In genomic region chr8:4413206-4413605, GRCm38 (mm10) we compare ENCODE assay signal across 8 mouse cellular contexts.
A peak's percentile ranks its signal among the peaks of the same experiment; 100 is the strongest.
DNase-seq lines count a peak whose midpoint lies in the region; ATAC-seq and TF ChIP-seq lines count a peak whose summit lies in the region.
"Had no signal": no experiment of that assay in that cellular context is flagged by ENCODE, and none has a peak within 500 bp of the region (broad histone marks: within the 10 kb centered on the region; RNA-seq: fewer than 3 reads in every experiment).

No protein-coding gene starts in this region.

- DNase-seq in urinary bladder, postnatal 14 days (ENCODE audit: low spot score), result peak; percentile 9
- DNase-seq in urinary bladder, postnatal 36 days (ENCODE audit: low spot score in 2 of 2), result no peak
- DNase-seq in retina, postnatal 1 day, result peak; percentile 65

- peak; percentile 36; the same call in 1 of the 2 replicates for ATAC-seq in intestine, postnatal 0 days
- ATAC-seq in limb, embryonic 13.5 days (ENCODE audit: low FRiP score, low read depth), result 0 out of 2 replicates have a peak, but pooled peaks have one; percentile 21

- H3K4me2 ChIP-seq in intestine, postnatal 0 days (replicated peaks; ENCODE audit: low read depth), result no peak overlapping the region
- no peak overlapping the region for H3K4me2 ChIP-seq in limb, embryonic 13.5 days (replicated peaks)
- H3K4me2 ChIP-seq: stomach, embryonic 15.5 days had no signal

- H3K36me3 ChIP-seq in intestine, postnatal 0 days (ENCODE audit: control insufficient read depth, insufficient read depth), result no peaks in the 10 kb centered on the region
- no peaks in the 10 kb centered on the region for H3K36me3 ChIP-seq in limb, embryonic 13.5 days
- H3K36me3 ChIP-seq: stomach, embryonic 15.5 days had no signal

- no peak for TF ChIP-seq POLR2A in bone marrow macrophage, adult 2 months (IDR thresholded peaks at IDR 0.05; ENCODE audit: borderline replicate concordance, low read depth, low read length)
- TF ChIP-seq POLR2A in embryonic fibroblast, embryonic 13.5 days (IDR thresholded peaks at IDR 0.05; ENCODE audit: low read depth, low read length), result no peak

- peak; percentile 57; the same call in 1 of the 2 replicates for TF ChIP-seq CTCF in bone marrow macrophage, adult 2 months (IDR thresholded peaks at IDR 0.05; ENCODE audit: low read depth, low read length)
- 0 out of 2 replicates have a peak, but pooled peaks have one; percentile 2 for TF ChIP-seq CTCF in embryonic fibroblast, embryonic 13.5 days (IDR thresholded peaks at IDR 0.05; ENCODE audit: borderline replicate concordance, insufficient read depth, low read length)
- TF ChIP-seq CTCF in intestine, postnatal 0 days (IDR thresholded peaks at IDR 0.05; ENCODE audit: low read depth), result peak; percentile 87

- no peak overlapping the region for H3K27ac ChIP-seq in bone marrow macrophage, adult 2 months (ENCODE audit: insufficient read depth, low read depth, low read length)
- no peak overlapping the region for H3K27ac ChIP-seq in embryonic fibroblast, embryonic 13.5 days (ENCODE audit: insufficient read depth, low read length)
- H3K27ac ChIP-seq in intestine, postnatal 0 days (ENCODE audit: low read depth, low read length), result no peak overlapping the region; the same call in 1 of the 2 replicates
- H3K27ac ChIP-seq in limb, embryonic 13.5 days, result no peak overlapping the region
- H3K27ac ChIP-seq: stomach, embryonic 15.5 days had no signal

- H3K4me3 ChIP-seq in bone marrow macrophage, adult 2 months (ENCODE audit: insufficient read depth, low read length), result no peak overlapping the region
- no peak overlapping the region for H3K4me3 ChIP-seq in embryonic fibroblast, embryonic 13.5 days (ENCODE audit: insufficient read depth, low read length)
- H3K4me3 ChIP-seq in intestine, postnatal 0 days (ENCODE audit: low read depth, low read length), result no peak overlapping the region
- H3K4me3 ChIP-seq in limb, embryonic 13.5 days, result no peak overlapping the region
- H3K4me3 ChIP-seq: stomach, embryonic 15.5 days had no signal

- 64% methylated on average over 6 of the region's 6 CpGs for WGBS in intestine, postnatal 0 days
- 56% methylated on average over 6 of the region's 6 CpGs for WGBS in limb, embryonic 13.5 days

- no peaks in the 10 kb centered on the region for H3K9me3 ChIP-seq in intestine, postnatal 0 days (ENCODE audit: control insufficient read depth)
- H3K9me3 ChIP-seq in limb, embryonic 13.5 days, result no peaks in the 10 kb centered on the region
- H3K9me3 ChIP-seq: stomach, embryonic 15.5 days had no signal

- H3K27me3 ChIP-seq in intestine, postnatal 0 days (replicated peaks; ENCODE audit: control insufficient read depth, insufficient read depth, low read length), result no peaks in the 10 kb centered on the region
- H3K27me3 ChIP-seq in limb, embryonic 13.5 days, result no peaks in the 10 kb centered on the region
- H3K27me3 ChIP-seq: stomach, embryonic 15.5 days had no signal

- H3K9ac ChIP-seq in intestine, postnatal 0 days (ENCODE audit: low read depth, low read length), result no peak overlapping the region
- no peak overlapping the region for H3K9ac ChIP-seq in limb, embryonic 13.5 days
- H3K9ac ChIP-seq: stomach, embryonic 15.5 days had no signal

- H3K4me1 ChIP-seq in bone marrow macrophage, adult 2 months (ENCODE audit: control insufficient read depth, insufficient read depth, low read length), result no peaks in the 10 kb centered on the region
- no peaks in the 10 kb centered on the region for H3K4me1 ChIP-seq in embryonic fibroblast, embryonic 13.5 days (ENCODE audit: control insufficient read depth, insufficient read depth, low read length)
- no peaks in the 10 kb centered on the region for H3K4me1 ChIP-seq in intestine, postnatal 0 days (replicated peaks; ENCODE audit: control insufficient read depth, insufficient read depth, low read length)
- no peaks in the 10 kb centered on the region for H3K4me1 ChIP-seq in limb, embryonic 13.5 days
- H3K4me1 ChIP-seq: stomach, embryonic 15.5 days had no signal

Comparison
In these comparisons a context has a peak if more than half of its experiments do, and no peak if none do; other contexts are left out.
1. DNase-seq: peak in urinary bladder, postnatal 14 days (single experiment) and retina, postnatal 1 day (single experiment); none in urinary bladder, postnatal 36 days (0 of 2).
2. CTCF ChIP-seq: peak in every context shown above with its lines; median percentile 87 in intestine, postnatal 0 days; 57 in bone marrow macrophage, adult 2 months; 2 in embryonic fibroblast, embryonic 13.5 days.